Mouse (Mus musculus): ENCODE results near the gene Ift80. TPM values are rescaled to one million over a fixed set of nuclear protein-coding genes. Genes with fewer than 3 reads are reported as not detected.
"Not testable (repeated sequence)": the region's sequence is repeated elsewhere in the genome, so short reads cannot be mapped to it uniquely, and the experiment has no call there.

Ift80 gene
- polyA plus RNA-seq, 1 experiment from 2014 or later: 10.0 TPM

GRCm38 (mm10) chr3:68956454-68956853, 47.9 kb downstream of the Ift80 start:
- no peak overlapping the region for H3K9ac ChIP-seq (ENCODE audit: low read depth, low read length)
- H3K4me2 ChIP-seq: no peak overlapping the region
- H3K27ac ChIP-seq (ENCODE audit: low read depth, low read length): no peak overlapping the region
- H3K9me3 ChIP-seq (ENCODE audit: control insufficient read depth, low read length): no peaks in the 10 kb centered on the region
- DNase-seq (ENCODE audit: low spot score): no peak
- no peak overlapping the region for H3K4me3 ChIP-seq (ENCODE audit: low read depth, low read length)
- H3K27me3 ChIP-seq (replicated peaks; ENCODE audit: control insufficient read depth, insufficient read depth, low read length): no peaks in the 10 kb centered on the region
- H3K4me1 ChIP-seq (replicated peaks; ENCODE audit: control insufficient read depth, insufficient read depth, low read length): peaks cover 4% of the 10 kb centered on the region; the same call in 1 of the 2 replicates
- 42% methylated on average over 4 of the region's 4 CpGs for WGBS
- no peaks in the 10 kb centered on the region for H3K36me3 ChIP-seq (ENCODE audit: control insufficient read depth, insufficient read depth, low read length)
- no peak for ATAC-seq (replicated peaks; ENCODE audit: low FRiP score)

GRCm38 (mm10) chr3:68954487-68954886, 49.9 kb downstream of the Ift80 start:
- no peak overlapping the region for H3K4me3 ChIP-seq (ENCODE audit: low read depth, low read length)
- peaks cover 4% of the 10 kb centered on the region; the same call in 1 of the 2 replicates for H3K4me1 ChIP-seq (replicated peaks; ENCODE audit: control insufficient read depth, insufficient read depth, low read length)
- DNase-seq (ENCODE audit: low spot score) (no peak), ATAC-seq (replicated peaks; ENCODE audit: low FRiP score) (no peak)
- H3K27ac ChIP-seq (ENCODE audit: low read depth, low read length): no peak overlapping the region
- H3K9ac ChIP-seq (ENCODE audit: low read depth, low read length): no peak overlapping the region
- H3K4me2 ChIP-seq: no peak overlapping the region
- H3K9me3 ChIP-seq (ENCODE audit: control insufficient read depth, low read length): no peaks in the 10 kb centered on the region
- WGBS: 59% methylated on average over 6 of the region's 6 CpGs
- H3K36me3 ChIP-seq (ENCODE audit: control insufficient read depth, insufficient read depth, low read length): no peaks in the 10 kb centered on the region
- H3K27me3 ChIP-seq (replicated peaks; ENCODE audit: control insufficient read depth, insufficient read depth, low read length): no peaks in the 10 kb centered on the region

GRCm38 (mm10) chr3:68952707-68953106, 51.7 kb downstream of the Ift80 start:
- no peak overlapping the region for H3K4me3 ChIP-seq (ENCODE audit: low read depth, low read length)
- ATAC-seq (replicated peaks; ENCODE audit: low FRiP score) (no peak), DNase-seq (ENCODE audit: low spot score) (no peak)
- H3K9me3 ChIP-seq (ENCODE audit: control insufficient read depth, low read length): no peaks in the 10 kb centered on the region
- no peak overlapping the region for H3K27ac ChIP-seq (ENCODE audit: low read depth, low read length)
- H3K4me1 ChIP-seq (replicated peaks; ENCODE audit: control insufficient read depth, insufficient read depth, low read length): peaks cover 4% of the 10 kb centered on the region; the same call in 1 of the 2 replicates
- 72% methylated on average over 5 of the region's 5 CpGs for WGBS
- H3K36me3 ChIP-seq (ENCODE audit: control insufficient read depth, insufficient read depth, low read length): no peaks in the 10 kb centered on the region
- H3K27me3 ChIP-seq (replicated peaks; ENCODE audit: control insufficient read depth, insufficient read depth, low read length): no peaks in the 10 kb centered on the region
- H3K9ac ChIP-seq (ENCODE audit: low read depth, low read length): no peak overlapping the region
- H3K4me2 ChIP-seq: no peak overlapping the region

GRCm38 (mm10) chr3:68951971-68952370, 52.4 kb downstream of the Ift80 start:
- WGBS: 56% methylated on average over 11 of the region's 11 CpGs
- DNase-seq (ENCODE audit: low spot score); H3K4me1 ChIP-seq (replicated peaks; ENCODE audit: control insufficient read depth, insufficient read depth, low read length); H3K4me2 ChIP-seq; H3K9ac ChIP-seq (ENCODE audit: low read depth, low read length); H3K4me3 ChIP-seq (ENCODE audit: low read depth, low read length); H3K27ac ChIP-seq (ENCODE audit: low read depth, low read length); H3K9me3 ChIP-seq (ENCODE audit: control insufficient read depth, low read length); H3K36me3 ChIP-seq (ENCODE audit: control insufficient read depth, insufficient read depth, low read length); ATAC-seq (replicated peaks; ENCODE audit: low FRiP score); H3K27me3 ChIP-seq (replicated peaks; ENCODE audit: control insufficient read depth, insufficient read depth, low read length): not testable (repeated sequence)

GRCm38 (mm10) chr3:68949381-68949780, 55.0 kb downstream of the Ift80 start:
- Histone ChIP-seq H3K4me3 (ENCODE audit: low read depth, low read length) (no peak overlapping the region), H3K9ac (ENCODE audit: low read depth, low read length) (no peak overlapping the region), H3K9me3 (ENCODE audit: control insufficient read depth, low read length) (no peaks in the 10 kb centered on the region), H3K27me3 (replicated peaks; ENCODE audit: control insufficient read depth, insufficient read depth, low read length) (no peaks in the 10 kb centered on the region), H3K4me2 (no peak overlapping the region), H3K27ac (ENCODE audit: low read depth, low read length) (no peak overlapping the region), H3K4me1 (replicated peaks; ENCODE audit: control insufficient read depth, insufficient read depth, low read length) (no peaks in the 10 kb centered on the region), H3K36me3 (ENCODE audit: control insufficient read depth, insufficient read depth, low read length) (no peaks in the 10 kb centered on the region)
- WGBS: 84% methylated on average over 8 of the region's 8 CpGs
- DNase-seq (ENCODE audit: low spot score) (no peak), ATAC-seq (replicated peaks; ENCODE audit: low FRiP score) (no peak)

- Histone ChIP-seq H3K4me3 (ENCODE audit: low read depth, low read length) (no peak overlapping the region), H3K27me3 (replicated peaks; ENCODE audit: control insufficient read depth, insufficient read depth, low read length) (no peaks in the 10 kb centered on the region), H3K9me3 (ENCODE audit: control insufficient read depth, low read length) (no peaks in the 10 kb centered on the region), H3K9ac (ENCODE audit: low read depth, low read length) (no peak overlapping the region), H3K4me1 (replicated peaks; ENCODE audit: control insufficient read depth, insufficient read depth, low read length) (no peaks in the 10 kb centered on the region), H3K4me2 (no peak overlapping the region), H3K27ac (ENCODE audit: low read depth, low read length) (no peak overlapping the region), H3K36me3 (ENCODE audit: control insufficient read depth, insufficient read depth, low read length) (no peaks in the 10 kb centered on the region)
- no peak for ATAC-seq (replicated peaks; ENCODE audit: low FRiP score)
- 82% methylated on average over 2 of the region's 2 CpGs for whole genome bisulfite sequencing
- DNase-seq (ENCODE audit: low spot score): no peak
Observed at GRCm38 (mm10) chr3:68948918-68949317, 55.5 kb downstream of the Ift80 start.

- no peak for ATAC-seq (replicated peaks; ENCODE audit: low FRiP score)
- WGBS: 91% methylated on average over 6 of the region's 6 CpGs
- no peaks in the 10 kb centered on the region for H3K36me3 ChIP-seq (ENCODE audit: control insufficient read depth, insufficient read depth, low read length)
- no peak overlapping the region for H3K27ac ChIP-seq (ENCODE audit: low read depth, low read length)
- no peaks in the 10 kb centered on the region for H3K27me3 ChIP-seq (replicated peaks; ENCODE audit: control insufficient read depth, insufficient read depth, low read length)
- H3K4me3 ChIP-seq (ENCODE audit: low read depth, low read length): no peak overlapping the region
- H3K9me3 ChIP-seq (ENCODE audit: control insufficient read depth, low read length): no peaks in the 10 kb centered on the region
- no peak overlapping the region for H3K9ac ChIP-seq (ENCODE audit: low read depth, low read length)
- H3K4me1 ChIP-seq (replicated peaks; ENCODE audit: control insufficient read depth, insufficient read depth, low read length): no peaks in the 10 kb centered on the region
- H3K4me2 ChIP-seq: no peak overlapping the region
- no peak for DNase-seq (ENCODE audit: low spot score)
Observed at GRCm38 (mm10) chr3:68941867-68942266, 62.5 kb downstream of the Ift80 start.

- H3K9ac ChIP-seq (ENCODE audit: low read depth, low read length): no peak overlapping the region
- WGBS: 87% methylated on average over 2 of the region's 2 CpGs
- H3K4me1 ChIP-seq (replicated peaks; ENCODE audit: control insufficient read depth, insufficient read depth, low read length): no peaks in the 10 kb centered on the region
- H3K9me3 ChIP-seq (ENCODE audit: control insufficient read depth, low read length): no peaks in the 10 kb centered on the region
- H3K27ac ChIP-seq (ENCODE audit: low read depth, low read length): no peak overlapping the region
- no peaks in the 10 kb centered on the region for H3K27me3 ChIP-seq (replicated peaks; ENCODE audit: control insufficient read depth, insufficient read depth, low read length)
- DNase-seq (ENCODE audit: low spot score) (no peak), ATAC-seq (replicated peaks; ENCODE audit: low FRiP score) (no peak)
- no peak overlapping the region for H3K4me3 ChIP-seq (ENCODE audit: low read depth, low read length)
- no peak overlapping the region for H3K4me2 ChIP-seq
- H3K36me3 ChIP-seq (ENCODE audit: control insufficient read depth, insufficient read depth, low read length): peaks cover 2% of the 10 kb centered on the region; the same call in 1 of the 2 replicates
Observed at GRCm38 (mm10) chr3:68940311-68940710, 64.1 kb downstream of the Ift80 start.

- WGBS: 89% methylated on average over 7 of the region's 7 CpGs
- no peak for DNase-seq (ENCODE audit: low spot score)
- no peak overlapping the region for H3K9ac ChIP-seq (ENCODE audit: low read depth, low read length)
Observed at GRCm38 (mm10) chr3:68939312-68939711, 65.1 kb downstream of the Ift80 start.

More at GRCm38 (mm10) chr3:68939312-68939711, 65.1 kb downstream of the Ift80 start:
- no peak overlapping the region for H3K4me3 ChIP-seq (ENCODE audit: low read depth, low read length)
- H3K36me3 ChIP-seq (ENCODE audit: control insufficient read depth, insufficient read depth, low read length): peaks cover 2% of the 10 kb centered on the region; the same call in 1 of the 2 replicates
- no peak overlapping the region for H3K27ac ChIP-seq (ENCODE audit: low read depth, low read length)
- H3K4me2 ChIP-seq: no peak overlapping the region
- ATAC-seq (replicated peaks; ENCODE audit: low FRiP score): no peak
- no peaks in the 10 kb centered on the region for H3K27me3 ChIP-seq (replicated peaks; ENCODE audit: control insufficient read depth, insufficient read depth, low read length)
- no peaks in the 10 kb centered on the region for H3K4me1 ChIP-seq (replicated peaks; ENCODE audit: control insufficient read depth, insufficient read depth, low read length)
- no peaks in the 10 kb centered on the region for H3K9me3 ChIP-seq (ENCODE audit: control insufficient read depth, low read length)

All from liver, embryonic 11.5 days (tissue).